Mouse (Mus musculus): Measurements from ENCODE around the gene H3f3a. TPM values are rescaled to one million over a fixed set of nuclear protein-coding genes. Genes with fewer than 3 reads are reported as not detected.

Gene H3f3a
- polyA plus RNA-seq, 1 experiment, result 597 TPM

DNA sequence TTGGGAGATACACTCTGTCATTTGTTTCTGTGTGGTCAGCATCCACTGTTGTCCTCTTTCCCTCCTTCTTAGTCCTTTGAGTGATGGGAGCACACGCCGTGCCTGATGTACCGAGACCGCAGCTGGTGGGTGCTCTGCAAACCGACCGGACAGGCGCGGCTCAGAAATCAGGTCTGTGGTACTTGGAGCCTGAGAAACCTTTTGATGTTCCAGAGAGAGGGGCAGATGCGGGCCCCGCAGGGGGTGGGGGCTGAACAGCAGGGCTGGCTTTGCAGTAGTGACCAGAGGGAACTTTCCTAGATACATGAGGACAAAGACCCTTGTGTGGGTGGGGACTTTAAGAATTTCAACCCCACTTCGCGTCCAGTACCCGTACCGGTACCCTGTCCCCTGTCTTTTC lies 50.4 kb downstream of the H3f3a start:
- TF ChIP-seq MYOD1 (IDR thresholded peaks at IDR 0.05; ENCODE audit: control insufficient read depth in 1 of 3, insufficient read length in 2 of 3, low read depth in 2 of 3) (peak in 2 of 3 experiments; percentile 38 to 43), REST (IDR thresholded peaks at IDR 0.05; ENCODE audit: insufficient read depth, insufficient read length) (no peak)
- no peak overlapping the region for H3ac ChIP-seq (ENCODE audit: control insufficient read depth, insufficient read length)
- peak overlapping the region; percentile 60 for H3K4me2 ChIP-seq (ENCODE audit: low read depth)
- no peak overlapping the region for H3K4me3 ChIP-seq
- H3K79me2 ChIP-seq (ENCODE audit: control insufficient read depth, insufficient read depth), result no peaks in the 10 kb centered on the region
- no peaks in the 10 kb centered on the region for H3K36me3 ChIP-seq (ENCODE audit: control insufficient read depth, insufficient read depth)
- H3K27me3 ChIP-seq (ENCODE audit: control insufficient read depth, insufficient read depth, insufficient read length), result no peaks in the 10 kb centered on the region

- Histone ChIP-seq H3K4me2 (ENCODE audit: low read depth) (no peak overlapping the region), H3K4me3 (no peak overlapping the region), H3ac (ENCODE audit: control insufficient read depth, insufficient read length) (no peak overlapping the region), H3K36me3 (ENCODE audit: control insufficient read depth, insufficient read depth) (no peaks in the 10 kb centered on the region), H3K27me3 (ENCODE audit: control insufficient read depth, insufficient read depth, insufficient read length) (no peaks in the 10 kb centered on the region), H3K79me2 (ENCODE audit: control insufficient read depth, insufficient read depth) (no peaks in the 10 kb centered on the region)
- no peak for TF ChIP-seq E2F4 (IDR thresholded peaks at IDR 0.05; ENCODE audit: insufficient read depth)
- TF ChIP-seq SRF (IDR thresholded peaks at IDR 0.05; ENCODE audit: control insufficient read depth, insufficient read length, low read depth), result no peak
- TF ChIP-seq MYOG (IDR thresholded peaks at IDR 0.05; ENCODE audit: control insufficient read depth in 1 of 3, insufficient read depth in 1 of 3, insufficient read length in 2 of 3, low read depth in 2 of 3), result no peak
- no peak for TF ChIP-seq MAX (IDR thresholded peaks at IDR 0.05; ENCODE audit: low read depth)
- no peak for TF ChIP-seq REST (IDR thresholded peaks at IDR 0.05; ENCODE audit: insufficient read depth, insufficient read length)
- no peak for TF ChIP-seq POLR2AphosphoS2 (IDR thresholded peaks at IDR 0.05; ENCODE audit: insufficient read length, low read depth)
These were observed 51.1 kb downstream of the H3f3a start for GRCm38 (mm10) chr1:180762679-180763078.

- Histone ChIP-seq H3K36me3 (ENCODE audit: control insufficient read depth, insufficient read depth) (no peaks in the 10 kb centered on the region), H3ac (ENCODE audit: control insufficient read depth, insufficient read length) (no peak overlapping the region), H3K79me2 (ENCODE audit: control insufficient read depth, insufficient read depth) (no peaks in the 10 kb centered on the region), H3K4me3 (no peak overlapping the region), H3K27me3 (ENCODE audit: control insufficient read depth, insufficient read depth, insufficient read length) (no peaks in the 10 kb centered on the region), H3K4me2 (ENCODE audit: low read depth) (no peak overlapping the region)
- peak in 1 of 3 experiments; percentile 5 for TF ChIP-seq MYOD1 (IDR thresholded peaks at IDR 0.05; ENCODE audit: control insufficient read depth in 1 of 3, insufficient read length in 2 of 3, low read depth in 2 of 3)
- no peak for TF ChIP-seq MYOG (IDR thresholded peaks at IDR 0.05; ENCODE audit: control insufficient read depth in 1 of 3, insufficient read depth in 1 of 3, insufficient read length in 2 of 3, low read depth in 2 of 3)
These were observed 51.6 kb downstream of the H3f3a start for GRCm38 (mm10) chr1:180762180-180762579.

DNA sequence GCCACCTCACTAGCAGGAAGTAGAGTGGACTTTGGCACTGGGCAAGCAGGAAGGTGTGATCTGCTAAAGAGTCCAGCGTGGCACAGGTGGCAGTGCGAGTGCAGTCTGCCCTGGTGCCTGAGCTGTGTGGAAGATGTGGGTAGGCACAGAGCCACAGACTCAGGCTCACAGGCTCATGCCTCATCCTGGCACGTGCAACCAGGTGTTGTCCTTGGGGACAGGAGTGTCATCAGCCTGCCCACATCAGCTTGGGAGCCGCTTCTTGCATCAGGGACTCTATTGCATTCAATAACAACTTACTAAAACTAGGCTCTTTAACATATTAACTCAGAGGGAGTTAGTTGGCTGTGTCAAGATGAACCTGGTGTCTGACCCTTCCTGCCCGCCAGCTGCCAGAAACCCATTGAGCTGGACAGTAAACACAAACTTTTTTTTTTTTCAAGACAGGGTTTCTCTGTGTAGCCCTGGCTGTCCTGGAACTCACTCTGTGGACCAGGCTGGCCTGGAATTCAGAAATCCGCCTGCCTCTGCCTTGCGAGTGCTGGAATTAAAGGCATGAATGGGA lies 55.7 kb downstream of the H3f3a start:
- H3K27me3 ChIP-seq (ENCODE audit: control insufficient read depth, insufficient read depth, insufficient read length), result no peaks in the 10 kb centered on the region
- H3K79me2 ChIP-seq (ENCODE audit: control insufficient read depth, insufficient read depth), result no peaks in the 10 kb centered on the region
- TF ChIP-seq CEBPB (IDR thresholded peaks at IDR 0.05; ENCODE audit: insufficient read depth, poor library complexity, severe bottlenecking) (no peak), POLR2AphosphoS2 (IDR thresholded peaks at IDR 0.05; ENCODE audit: insufficient read length, low read depth) (peak; percentile 87)
- no peak overlapping the region for H3ac ChIP-seq (ENCODE audit: control insufficient read depth, insufficient read length)
- H3K4me2 ChIP-seq (ENCODE audit: low read depth), result no peak overlapping the region
- peaks cover 20% of the 10 kb centered on the region for H3K36me3 ChIP-seq (ENCODE audit: control insufficient read depth, insufficient read depth)
- H3K4me3 ChIP-seq, result no peak overlapping the region

GRCm38 (mm10) chr1:180757252-180757955 lies 56.3 kb downstream of the H3f3a start:
- Histone ChIP-seq H3K79me2 (ENCODE audit: control insufficient read depth, insufficient read depth) (no peaks in the 10 kb centered on the region), H3K27me3 (ENCODE audit: control insufficient read depth, insufficient read depth, insufficient read length) (no peaks in the 10 kb centered on the region), H3K4me3 (no peak overlapping the region), H3K4me2 (ENCODE audit: low read depth) (no peak overlapping the region), H3K36me3 (ENCODE audit: control insufficient read depth, insufficient read depth) (peaks cover 26% of the 10 kb centered on the region), H3ac (ENCODE audit: control insufficient read depth, insufficient read length) (no peak overlapping the region)
- TF ChIP-seq USF1 (IDR thresholded peaks at IDR 0.05; ENCODE audit: low read depth) (no peak), POLR2AphosphoS2 (IDR thresholded peaks at IDR 0.05; ENCODE audit: insufficient read length, low read depth) (no peak), SRF (IDR thresholded peaks at IDR 0.05; ENCODE audit: control insufficient read depth, insufficient read length, low read depth) (no peak), CEBPB (IDR thresholded peaks at IDR 0.05; ENCODE audit: insufficient read depth, poor library complexity, severe bottlenecking) (no peak), E2F4 (IDR thresholded peaks at IDR 0.05; ENCODE audit: insufficient read depth) (no peak), MAX (IDR thresholded peaks at IDR 0.05; ENCODE audit: low read depth) (no peak), TCF3 (IDR thresholded peaks at IDR 0.05; ENCODE audit: insufficient read length, low read depth) (no peak), POLR2A (IDR thresholded peaks at IDR 0.05; ENCODE audit: insufficient read length, low read depth) (no peak), MYOD1 (IDR thresholded peaks at IDR 0.05; ENCODE audit: control insufficient read depth in 1 of 3, insufficient read length in 2 of 3, low read depth in 2 of 3) (no peak), MYOG (IDR thresholded peaks at IDR 0.05; ENCODE audit: control insufficient read depth in 1 of 3, insufficient read depth in 1 of 3, insufficient read length in 2 of 3, low read depth in 2 of 3) (no peak), TCF12 (IDR thresholded peaks at IDR 0.05; ENCODE audit: insufficient read depth, poor library complexity, severe bottlenecking) (no peak), REST (IDR thresholded peaks at IDR 0.05; ENCODE audit: insufficient read depth, insufficient read length) (no peak)

Data from myocyte (in vitro differentiated cells).